Mouse (Mus musculus): ENCODE results near the gene Rpl39l. TPM values are rescaled to one million over a fixed set of nuclear protein-coding genes. Genes with fewer than 3 reads are reported as not detected.
A peak's percentile ranks its signal among the peaks of the same experiment; 100 is the strongest.
"Not testable (repeated sequence)": the region's sequence is repeated elsewhere in the genome, so short reads cannot be mapped to it uniquely, and the experiment has no call there.

The Rpl39l gene
- polyA plus RNA-seq, 1 experiment from 2014 or later = 0.29 TPM

DNA sequence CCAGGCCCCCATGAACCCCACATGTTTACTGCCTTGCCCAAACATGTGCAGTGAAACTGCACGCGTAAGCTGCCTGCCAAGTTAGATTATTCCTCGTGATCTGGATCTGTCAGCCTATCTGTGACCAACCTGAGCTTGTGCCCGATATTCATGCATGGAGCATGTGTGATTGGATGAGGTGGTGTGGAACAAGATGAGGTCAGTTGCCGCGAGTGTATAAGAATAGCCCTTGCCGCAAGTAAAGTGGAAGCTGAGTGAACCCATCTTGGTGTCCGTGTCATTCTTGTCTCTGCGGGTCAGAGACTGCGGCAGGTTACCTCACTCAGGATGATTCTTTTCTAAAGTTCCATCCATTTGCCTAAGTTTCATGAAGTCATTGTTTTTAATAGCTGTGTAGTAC lies 17.4 kb downstream of the Rpl39l start:
- not testable (repeated sequence) for ATAC-seq (ENCODE audit: low FRiP score, low TSS enrichment); H3K27me3 ChIP-seq (ENCODE audit: control insufficient read depth, insufficient read depth, low read length); H3K36me3 ChIP-seq (ENCODE audit: control insufficient read depth, insufficient read depth, low read length); H3K4me1 ChIP-seq (ENCODE audit: control insufficient read depth, insufficient read depth, low read length); H3K27ac ChIP-seq (replicated peaks; ENCODE audit: low read depth, low read length); H3K4me2 ChIP-seq (ENCODE audit: low read length); DNase-seq; H3K9ac ChIP-seq (replicated peaks; ENCODE audit: low read length); H3K4me3 ChIP-seq (replicated peaks; ENCODE audit: low read depth, low read length)
- 97% methylated on average over 10 of the region's 10 CpGs for WGBS
- H3K9me3 ChIP-seq (ENCODE audit: control insufficient read depth, low read length) = peaks cover 23% of the 10 kb centered on the region

DNA sequence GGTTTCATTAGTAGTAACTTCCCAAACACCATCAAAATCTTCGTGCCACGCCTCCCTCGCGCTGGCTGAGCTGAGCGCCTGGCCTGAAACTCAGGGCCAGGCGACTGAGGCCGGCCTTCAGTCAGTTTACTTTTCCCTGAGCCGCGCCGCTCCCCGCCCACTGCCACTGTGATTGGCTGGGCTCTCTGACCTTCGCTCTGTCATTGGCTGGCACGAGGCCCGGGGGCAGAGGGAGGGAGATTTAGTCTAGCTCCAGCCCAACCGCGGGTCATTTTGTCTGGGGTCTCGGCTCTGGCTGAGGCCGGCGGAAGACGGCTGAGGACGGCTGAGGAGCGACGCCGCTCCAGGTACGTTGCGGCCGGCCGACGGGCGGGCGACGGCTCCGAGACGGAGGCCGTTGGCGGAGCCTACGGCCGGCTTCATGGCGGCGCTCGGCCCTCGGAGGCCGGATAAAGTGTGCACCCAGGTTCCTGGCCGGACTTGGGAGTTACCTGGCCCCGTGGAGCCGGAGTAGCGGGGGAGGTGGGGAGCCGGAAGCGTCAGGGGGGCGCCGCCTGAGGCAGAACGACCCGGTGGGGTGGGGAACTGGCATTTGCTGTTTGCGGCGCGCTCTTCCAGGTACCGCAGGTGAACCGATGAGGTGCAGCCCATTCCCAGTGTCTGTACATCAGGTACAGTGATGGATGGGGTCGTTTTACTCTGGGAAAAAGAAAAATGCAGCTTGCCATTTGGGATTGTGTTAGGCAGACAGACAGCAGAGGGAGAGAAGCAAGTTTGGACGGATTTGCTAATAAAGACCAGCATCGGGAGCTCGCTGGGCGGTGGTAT lies 22.9 kb downstream of the Rpl39l start, which contains the start of gene Atf7ip2:
Gene Atf7ip2 (plus strand): TSS at position 34 of the 828 bp plus-strand sequence.
- no peak within 1 kb of the TSS for H3K27ac ChIP-seq (replicated peaks; ENCODE audit: low read depth, low read length)
- ATAC-seq (ENCODE audit: low FRiP score, low TSS enrichment) = peak; percentile 96
- H3K4me3 ChIP-seq (replicated peaks; ENCODE audit: low read depth, low read length) = peak within 1 kb of the TSS; percentile 51
- peaks cover 4% of the 10 kb centered on the region; the same call in 1 of the 2 replicates for H3K27me3 ChIP-seq (ENCODE audit: control insufficient read depth, insufficient read depth, low read length)
- WGBS = under 1% methylated on average over 63 of the region's 63 CpGs
- DNase-seq = peak; percentile 91
- no peaks in the 10 kb centered on the region for H3K36me3 ChIP-seq (ENCODE audit: control insufficient read depth, insufficient read depth, low read length)
- H3K9me3 ChIP-seq (ENCODE audit: control insufficient read depth, low read length) = peaks cover 3% of the 10 kb centered on the region; the same call in 1 of the 2 replicates
- peak within 1 kb of the TSS; percentile 97 for H3K4me2 ChIP-seq (ENCODE audit: low read length)
- H3K4me1 ChIP-seq (ENCODE audit: control insufficient read depth, insufficient read depth, low read length) = 0 out of 2 replicates have a peak, but pooled peaks cover 6% of the 10 kb centered on the region
- peak within 1 kb of the TSS; percentile 43 for H3K9ac ChIP-seq (replicated peaks; ENCODE audit: low read length)

DNA sequence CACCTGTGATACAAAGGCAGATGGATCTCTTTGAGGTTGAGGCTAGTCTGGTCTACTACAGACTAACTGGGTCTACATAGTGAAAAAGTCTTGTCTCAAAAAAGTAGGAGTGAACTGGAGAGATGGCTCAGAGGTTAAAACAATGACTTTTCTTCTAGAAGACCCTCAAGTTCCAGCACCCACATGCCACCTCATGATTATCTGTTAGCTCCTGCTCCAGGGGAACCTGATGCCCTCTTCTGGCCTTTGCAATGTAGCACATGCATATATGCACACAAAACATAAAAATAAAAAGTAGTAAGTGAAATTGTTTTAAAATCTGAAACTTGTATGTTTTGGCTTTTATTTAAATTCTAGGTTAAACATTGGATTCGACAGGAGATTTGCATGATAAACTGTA lies 38.8 kb downstream of the Rpl39l start:
- DNase-seq (no peak), ATAC-seq (ENCODE audit: low FRiP score, low TSS enrichment) (no peak)
- Histone ChIP-seq H3K36me3 (ENCODE audit: control insufficient read depth, insufficient read depth, low read length) (no peaks in the 10 kb centered on the region), H3K9me3 (ENCODE audit: control insufficient read depth, low read length) (no peaks in the 10 kb centered on the region), H3K4me1 (ENCODE audit: control insufficient read depth, insufficient read depth, low read length) (no peaks in the 10 kb centered on the region), H3K27ac (replicated peaks; ENCODE audit: low read depth, low read length) (no peak overlapping the region), H3K4me3 (replicated peaks; ENCODE audit: low read depth, low read length) (no peak overlapping the region), H3K27me3 (ENCODE audit: control insufficient read depth, insufficient read depth, low read length) (no peaks in the 10 kb centered on the region), H3K4me2 (ENCODE audit: low read length) (no peak overlapping the region), H3K9ac (replicated peaks; ENCODE audit: low read length) (no peak overlapping the region)
- WGBS = 94% methylated on average over 1 of the region's 1 CpGs

DNA sequence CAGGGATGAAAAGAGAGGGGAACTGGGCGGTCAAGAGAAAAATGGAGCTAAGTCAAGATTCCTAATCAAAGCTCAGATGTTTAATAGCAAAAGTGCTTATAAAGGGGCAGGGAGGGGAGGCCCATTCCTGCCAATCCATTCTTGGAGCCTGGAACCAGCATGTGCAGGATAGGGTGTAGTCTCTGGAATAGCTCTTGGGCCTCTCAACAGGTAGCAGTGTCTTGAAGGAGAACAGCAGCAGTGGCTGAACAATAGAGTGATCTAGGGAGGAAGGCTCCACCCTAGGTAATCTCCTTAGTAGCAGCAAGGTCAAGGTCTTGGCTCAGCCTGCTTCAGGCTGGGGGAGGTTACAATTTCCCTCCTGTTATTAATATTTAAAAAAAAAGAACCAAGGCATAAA lies 46.3 kb downstream of the Rpl39l start:
- not testable (repeated sequence) for H3K4me1 ChIP-seq (ENCODE audit: control insufficient read depth, insufficient read depth, low read length); ATAC-seq (ENCODE audit: low FRiP score, low TSS enrichment); H3K9ac ChIP-seq (replicated peaks; ENCODE audit: low read length); DNase-seq; H3K27ac ChIP-seq (replicated peaks; ENCODE audit: low read depth, low read length); H3K4me2 ChIP-seq (ENCODE audit: low read length); H3K9me3 ChIP-seq (ENCODE audit: control insufficient read depth, low read length); H3K36me3 ChIP-seq (ENCODE audit: control insufficient read depth, insufficient read depth, low read length); H3K4me3 ChIP-seq (replicated peaks; ENCODE audit: low read depth, low read length); H3K27me3 ChIP-seq (ENCODE audit: control insufficient read depth, insufficient read depth, low read length)
- 92% methylated on average over 1 of the region's 1 CpGs for WGBS

DNA sequence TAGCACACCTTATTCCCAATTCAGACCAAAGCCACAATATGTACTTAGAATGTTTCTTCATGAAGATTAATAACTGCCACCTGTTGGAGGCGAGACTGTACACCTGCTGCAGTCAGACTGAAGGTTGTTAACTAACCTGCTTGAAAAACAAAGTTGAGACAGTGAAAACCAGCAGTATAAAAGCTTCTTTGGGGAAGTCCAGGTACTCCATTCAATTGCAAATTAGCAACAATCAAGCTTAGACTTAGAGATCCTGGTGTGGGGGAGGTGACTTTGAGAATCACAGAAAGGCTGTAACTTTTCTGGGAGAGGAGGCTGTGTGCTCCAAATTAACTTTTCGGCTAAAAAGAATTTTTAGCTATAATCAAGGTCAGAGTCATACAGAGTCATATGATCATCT lies 47.0 kb downstream of the Rpl39l start:
- not testable (repeated sequence) for H3K9me3 ChIP-seq (ENCODE audit: control insufficient read depth, low read length); H3K4me2 ChIP-seq (ENCODE audit: low read length); H3K9ac ChIP-seq (replicated peaks; ENCODE audit: low read length); H3K36me3 ChIP-seq (ENCODE audit: control insufficient read depth, insufficient read depth, low read length); H3K4me1 ChIP-seq (ENCODE audit: control insufficient read depth, insufficient read depth, low read length); ATAC-seq (ENCODE audit: low FRiP score, low TSS enrichment); H3K4me3 ChIP-seq (replicated peaks; ENCODE audit: low read depth, low read length); H3K27me3 ChIP-seq (ENCODE audit: control insufficient read depth, insufficient read depth, low read length); H3K27ac ChIP-seq (replicated peaks; ENCODE audit: low read depth, low read length); DNase-seq
- WGBS = 88% methylated on average over 2 of the region's 2 CpGs

Other genes with a start within 250 kb of the Rpl39l start
- gene Grin2a, start 174.7 kb upstream of the Rpl39l start, polyA plus RNA-seq (2014; fragmentation: Nextera tagmentation; extraction: Ambion mirVana) = 2.4 and 3.0 TPM in 2 replicates
- gene Atf7ip2, start 22.5 kb downstream of the Rpl39l start, polyA plus RNA-seq (2014; fragmentation: Nextera tagmentation; extraction: Ambion mirVana) = 0.11 TPM in 1 of 2 replicates, not detected in the other
- gene Emp2, start 143.7 kb downstream of the Rpl39l start, polyA plus RNA-seq (2014; fragmentation: Nextera tagmentation; extraction: Ambion mirVana) = 7.1 and 7.4 TPM in 2 replicates
- gene Tekt5, start 225.3 kb downstream of the Rpl39l start, polyA plus RNA-seq (2014; fragmentation: Nextera tagmentation; extraction: Ambion mirVana) = 7.2 and 11.4 TPM in 2 replicates
- gene Nubp1, start 241.7 kb downstream of the Rpl39l start, polyA plus RNA-seq (2014; fragmentation: Nextera tagmentation; extraction: Ambion mirVana) = 47.3 and 49.0 TPM in 2 replicates

Measured in midbrain, embryonic 14.5 days (tissue).